Mouse (Mus musculus): ENCODE results near the gene Clstn2.

DNA sequence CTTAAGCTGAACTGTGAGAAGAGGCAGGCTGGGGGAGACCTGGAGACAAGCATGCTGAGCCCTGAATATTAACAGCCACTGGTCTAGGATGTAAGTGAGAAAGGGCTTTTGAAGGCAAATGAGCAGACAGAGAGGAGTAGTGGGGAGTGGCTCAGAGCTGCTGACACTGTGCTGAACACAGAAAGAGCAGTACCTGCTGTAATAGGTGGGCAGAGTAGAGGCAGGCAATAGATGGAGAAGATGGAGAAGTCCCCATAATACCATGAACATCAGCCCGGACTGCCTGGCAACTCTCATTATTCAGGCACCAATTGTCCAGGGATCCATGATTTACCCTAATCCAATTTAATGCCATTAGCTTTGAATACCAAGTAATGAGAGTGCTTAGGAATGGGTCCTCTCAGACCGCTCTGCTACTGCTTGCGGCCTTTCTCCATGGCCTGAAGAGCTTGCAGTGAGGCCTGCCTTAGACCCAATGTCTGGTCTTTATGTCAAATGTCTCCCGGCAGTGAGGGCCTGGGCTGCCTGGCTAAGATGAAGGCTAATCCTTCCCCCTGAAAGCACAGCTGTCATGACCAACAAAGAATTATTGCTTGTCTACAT, 329.0 kb downstream of the Clstn2 start:
- TF ChIP-seq CTCF (IDR thresholded peaks at IDR 0.05; ENCODE audit: borderline replicate concordance, insufficient read depth, low read depth, low read length) = no peak
- TF ChIP-seq POLR2A (IDR thresholded peaks at IDR 0.05; ENCODE audit: borderline replicate concordance, insufficient read depth, low read length) = no peak

Data from cerebellum, adult 2 months (tissue).